Mouse (Mus musculus): Measurements from ENCODE around the gene Rnf144a.

DNA sequence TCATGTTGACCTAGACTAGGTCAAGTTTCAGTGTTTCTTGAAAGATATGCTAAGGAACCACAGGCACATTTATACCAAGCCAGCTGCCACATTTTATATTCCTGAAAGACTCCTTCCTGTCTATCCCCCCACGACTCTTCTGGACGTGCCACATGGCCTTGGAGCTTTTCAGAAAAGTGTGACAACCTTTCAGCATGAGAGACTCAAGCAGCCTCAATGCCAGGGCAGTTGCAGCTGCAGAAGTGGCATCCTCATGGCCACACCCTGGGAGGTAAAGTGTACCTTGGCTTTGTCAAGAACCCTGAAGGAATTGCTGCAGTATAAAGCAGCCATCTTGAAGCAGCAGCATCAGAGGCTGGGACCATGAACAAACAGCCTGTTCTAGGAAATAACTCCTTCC, 29.5 kb upstream of the Rnf144a start:
- no peak for TF ChIP-seq CTCF (IDR thresholded peaks at IDR 0.05 in 2 of 3, conservative IDR thresholded peaks at IDR 0.05 in 1 of 3; ENCODE audit: control insufficient read depth in 1 of 3, insufficient read depth in 1 of 3, low read depth in 2 of 3, low read length in 3 of 3, poor library complexity in 1 of 3, severe bottlenecking in 1 of 3)
- TF ChIP-seq JUND (IDR thresholded peaks at IDR 0.05; ENCODE audit: low read depth, low read length): no peak
- TF ChIP-seq MEF2A (IDR thresholded peaks at IDR 0.05; ENCODE audit: extremely low read depth, insufficient replicate concordance, low read depth, low read length, poor library complexity, severe bottlenecking): no peak

Measured in MEL (cell line).